Mouse (Mus musculus) brain, embryonic 18.5 days (tissue): Measurements from ENCODE around the gene 5430403G16Rik.
"Not testable (repeated sequence)": the region's sequence is repeated elsewhere in the genome, so short reads cannot be mapped to it uniquely, and the experiment has no call there.

Source experiments
- DNase-seq: peaks from one replicate; pipeline ENCODE4 v3.0.0-alpha.2; 2012; ENCODE audit warnings: low read depth, low spot score

5430403G16Rik gene

DNA sequence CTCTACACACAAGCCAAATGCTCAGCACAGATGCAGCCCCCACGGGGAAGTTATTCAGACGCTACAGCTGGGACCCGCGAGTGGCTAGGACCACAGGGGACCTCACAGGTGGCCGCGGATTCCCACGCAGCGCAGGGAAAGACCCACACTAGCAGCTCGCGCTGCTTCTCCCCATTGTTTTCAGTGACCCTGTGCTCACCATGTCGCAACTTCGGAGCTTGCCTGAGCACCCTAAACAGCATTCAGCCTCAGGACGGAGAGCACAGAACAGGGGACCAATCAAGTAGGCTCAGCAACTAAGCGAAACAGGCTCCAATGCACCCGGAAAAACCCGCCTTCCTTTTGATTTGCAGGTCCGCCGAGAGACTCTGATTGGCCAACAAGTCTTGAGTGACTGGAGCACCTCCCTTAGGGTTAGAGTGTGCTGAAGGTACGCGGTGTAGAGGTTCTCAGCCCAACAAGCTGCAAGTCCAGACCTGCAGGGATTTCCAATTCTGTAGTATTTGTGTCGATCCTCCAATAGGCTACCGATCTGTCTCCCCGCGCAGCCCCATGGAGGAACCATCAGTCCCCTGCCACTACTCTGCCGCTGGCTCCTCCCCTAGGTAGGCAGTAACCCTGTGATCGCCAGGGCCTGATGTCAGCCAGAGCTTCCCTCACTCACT, at the start of gene 5430403G16Rik:
Gene 5430403G16Rik (minus strand): TSS at position 505 of the 665 bp plus-strand sequence.
- DNase-seq: peak; percentile 58

DNA sequence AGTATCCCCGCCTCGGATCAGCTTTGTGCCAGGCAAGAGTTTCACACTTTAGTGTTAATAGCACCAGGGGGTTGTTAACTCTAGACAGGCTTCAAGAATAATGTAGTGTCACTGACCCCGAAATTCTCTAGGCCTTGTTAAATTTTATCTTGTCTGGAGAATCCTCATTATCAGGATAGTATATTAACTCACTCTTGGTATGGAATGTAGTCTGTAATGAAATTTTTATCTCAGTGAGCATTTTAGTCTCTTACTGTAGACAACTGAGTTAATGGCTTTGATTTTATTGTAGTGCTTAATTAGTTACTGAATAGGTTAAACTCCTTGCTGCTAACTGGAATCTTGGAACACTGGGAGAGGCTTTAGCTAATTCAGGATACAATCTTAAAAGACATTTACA, 26.5 kb upstream of the 5430403G16Rik start:
- not testable (repeated sequence) for DNase-seq

DNA sequence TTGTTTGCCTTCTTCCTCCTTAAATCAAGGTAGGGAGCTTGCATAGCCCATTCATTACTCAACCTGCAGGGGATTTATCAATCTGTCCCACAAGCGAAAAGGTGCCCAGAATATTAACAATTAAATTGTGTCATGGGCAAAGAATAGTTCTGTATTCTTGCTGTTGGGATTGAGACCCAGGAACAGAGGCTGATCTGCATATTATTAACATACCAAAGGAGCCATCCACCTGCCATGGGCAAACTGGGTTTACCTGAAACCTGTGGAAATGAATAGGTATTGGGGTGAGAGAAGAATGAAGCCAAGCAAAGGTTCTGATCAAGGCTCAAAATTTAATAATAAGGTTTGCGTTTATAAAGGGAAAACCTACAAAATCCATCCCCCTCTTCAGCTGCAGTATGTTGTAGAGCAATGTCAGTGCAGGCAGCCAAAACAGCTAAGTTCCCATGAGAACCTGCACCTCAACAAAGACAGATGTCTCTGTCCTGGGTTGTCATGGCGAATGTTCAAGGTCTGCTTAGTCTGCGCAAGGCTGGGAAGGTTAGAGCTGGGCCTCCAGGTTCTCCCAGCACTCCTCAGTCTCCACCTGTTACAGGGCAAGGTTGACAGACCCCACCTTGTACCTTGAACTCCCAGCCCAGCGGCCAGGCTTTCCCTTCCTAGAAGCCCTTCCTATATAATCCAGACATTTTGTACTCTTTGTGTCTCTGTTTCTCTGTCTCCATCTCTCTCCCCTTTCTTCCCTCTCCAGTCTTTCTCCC, 544 bp upstream of the 5430403G16Rik start:
- DNase-seq: not testable (repeated sequence)

DNA sequence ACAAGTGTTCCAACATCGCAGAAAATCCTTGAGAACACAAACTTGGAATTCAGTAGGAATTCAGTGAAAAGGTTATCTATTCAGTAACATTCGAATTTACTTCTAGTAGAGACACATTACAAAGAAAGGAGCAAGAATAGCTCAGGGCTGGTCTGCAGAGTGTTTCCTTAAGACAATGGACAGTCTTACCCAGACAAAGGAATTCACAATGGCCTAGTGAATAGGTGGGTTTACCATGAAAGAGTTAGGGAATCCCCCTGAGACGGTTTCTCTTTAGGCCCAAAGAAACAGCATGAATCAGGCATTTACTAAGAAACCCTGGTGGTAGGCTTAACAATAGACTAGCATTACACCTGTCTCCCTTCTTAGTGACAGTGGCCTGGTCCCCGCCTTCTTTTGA, 7.9 kb downstream of the 5430403G16Rik start:
- no peak for DNase-seq
